8 mouse cellular contexts compared by ENCODE assay signal in genomic region chr15:86185689-86186569, GRCm38 (mm10). TPM values are rescaled to one million over a fixed set of nuclear protein-coding genes. Genes with fewer than 3 reads are reported as not detected.
DNase-seq lines count a peak whose midpoint lies in the region; ATAC-seq and TF ChIP-seq lines count a peak whose summit lies in the region.

Gene Cerk, minus strand, starts transcription at chr15:86186141.

- no peaks in the 10 kb centered on the region for H3K27me3 ChIP-seq in C2C12 (ENCODE audit: control insufficient read depth, insufficient read depth, insufficient read length)
- H3K27me3 ChIP-seq in forebrain, embryonic 11.5 days (ENCODE audit: control insufficient read depth, insufficient read depth, low read length): 0 out of 2 replicates have a peak, but pooled peaks cover 4% of the 10 kb centered on the region
- no peaks in the 10 kb centered on the region for H3K27me3 ChIP-seq in heart, embryonic 14.5 days (ENCODE audit: control insufficient read depth, insufficient read depth, low read length)
- H3K27me3 ChIP-seq in kidney, postnatal 0 days (ENCODE audit: insufficient read depth, low read length): no peaks in the 10 kb centered on the region
- H3K27me3 ChIP-seq in liver, embryonic 13.5 days: peaks cover 39% of the 10 kb centered on the region

- H3K79me2 ChIP-seq in C2C12 (ENCODE audit: control insufficient read depth, insufficient read depth): peaks cover 20% of the 10 kb centered on the region

- peak; percentile 67 for ATAC-seq in forebrain, embryonic 11.5 days (replicated peaks; ENCODE audit: low FRiP score)
- ATAC-seq in heart, embryonic 14.5 days (ENCODE audit: insufficient number of reproducible peaks, insufficient read depth, low FRiP score, low read depth): peak; percentile 66
- ATAC-seq in kidney, postnatal 0 days (replicated peaks; ENCODE audit: low FRiP score, low read depth): peak; percentile 69
- ATAC-seq in liver, embryonic 13.5 days (ENCODE audit: low read depth): peak; percentile 58

- peak within 1 kb of the TSS; percentile 89 for H3ac ChIP-seq in C2C12 (ENCODE audit: control insufficient read depth, insufficient read length, low read depth)

- peak; percentile 39; the same call in 1 of the 2 replicates for TF ChIP-seq POLR2A in bone marrow, adult 2 months (IDR thresholded peaks at IDR 0.05; ENCODE audit: borderline replicate concordance, control insufficient read depth, low read depth, low read length)

- peaks cover 1% of the 10 kb centered on the region for H3K79me3 ChIP-seq in C2C12 (ENCODE audit: low read depth)

- 3% methylated on average over 43 of the region's 43 CpGs for WGBS in bone marrow, adult 2 months
- WGBS in forebrain, embryonic 11.5 days: 3% methylated on average over 43 of the region's 43 CpGs
- 2% methylated on average over 42 of the region's 43 CpGs for WGBS in heart, embryonic 14.5 days
- 5% methylated on average over 41 of the region's 43 CpGs for WGBS in kidney, postnatal 0 days
- WGBS in liver, embryonic 13.5 days (ENCODE audit: insufficient replicate concordance): 2% methylated on average over 43 of the region's 43 CpGs

- H3K9me3 ChIP-seq in forebrain, embryonic 11.5 days (ENCODE audit: control insufficient read depth, low read length): no peaks in the 10 kb centered on the region
- no peaks in the 10 kb centered on the region for H3K9me3 ChIP-seq in heart, embryonic 14.5 days (ENCODE audit: control insufficient read depth, low read length)
- H3K9me3 ChIP-seq in kidney, postnatal 0 days (replicated peaks; ENCODE audit: low read length): no peaks in the 10 kb centered on the region
- no peaks in the 10 kb centered on the region for H3K9me3 ChIP-seq in liver, embryonic 13.5 days (replicated peaks)

- H3K36me3 ChIP-seq in C2C12 (ENCODE audit: control insufficient read depth, insufficient read depth): no peaks in the 10 kb centered on the region
- H3K36me3 ChIP-seq in forebrain, embryonic 11.5 days (ENCODE audit: control insufficient read depth, insufficient read depth, low read length): no peaks in the 10 kb centered on the region
- no peaks in the 10 kb centered on the region for H3K36me3 ChIP-seq in heart, embryonic 14.5 days (ENCODE audit: control insufficient read depth, insufficient read depth, low read length)
- H3K36me3 ChIP-seq in kidney, postnatal 0 days (ENCODE audit: insufficient read depth, low read length): no peaks in the 10 kb centered on the region
- no peaks in the 10 kb centered on the region for H3K36me3 ChIP-seq in liver, embryonic 13.5 days

- H3K27ac ChIP-seq in bone marrow, adult 2 months (ENCODE audit: control insufficient read depth, insufficient read depth, low read depth, low read length, poor library complexity): peak within 1 kb of the TSS; percentile 84
- H3K27ac ChIP-seq in forebrain, embryonic 11.5 days (ENCODE audit: low read depth, low read length): peak within 1 kb of the TSS; percentile 46; the same call in 1 of the 2 replicates
- H3K27ac ChIP-seq in heart, embryonic 14.5 days (replicated peaks in 1 of 2; ENCODE audit: control insufficient read depth in 1 of 2, insufficient read depth in 1 of 2, low read depth in 2 of 2, low read length in 2 of 2): peak within 1 kb of the TSS; percentile 96
- peak within 1 kb of the TSS; percentile 91 for H3K27ac ChIP-seq in kidney, postnatal 0 days
- peak within 1 kb of the TSS; percentile 58 for H3K27ac ChIP-seq in liver, embryonic 13.5 days

- peaks cover 4% of the 10 kb centered on the region; the same call in 1 of the 2 replicates for H3K4me1 ChIP-seq in bone marrow, adult 2 months (ENCODE audit: control insufficient read depth, insufficient read depth, low read length)
- peaks cover 10% of the 10 kb centered on the region; the same call in 1 of the 2 replicates for H3K4me1 ChIP-seq in forebrain, embryonic 11.5 days (replicated peaks; ENCODE audit: control insufficient read depth, insufficient read depth, low read length)
- H3K4me1 ChIP-seq in heart, embryonic 14.5 days (ENCODE audit: control insufficient read depth in 2 of 2, insufficient read depth in 2 of 2, low read length in 2 of 2): peaks cover 36 to 45% of the 10 kb centered on the region in 2 experiments
- peaks cover 35% of the 10 kb centered on the region for H3K4me1 ChIP-seq in kidney, postnatal 0 days (replicated peaks; ENCODE audit: insufficient read depth, low read length)
- peaks cover 47% of the 10 kb centered on the region for H3K4me1 ChIP-seq in liver, embryonic 13.5 days (replicated peaks)

- H3K4me2 ChIP-seq in forebrain, embryonic 11.5 days (ENCODE audit: low read depth, low read length, severe bottlenecking): peak within 1 kb of the TSS; percentile 86
- H3K4me2 ChIP-seq in heart, embryonic 14.5 days (ENCODE audit: low read length): peak within 1 kb of the TSS; percentile 79
- H3K4me2 ChIP-seq in kidney, postnatal 0 days (ENCODE audit: low read length): peak within 1 kb of the TSS; percentile 71
- peak within 1 kb of the TSS; percentile 85 for H3K4me2 ChIP-seq in liver, embryonic 13.5 days

- peak; percentile 17 for TF ChIP-seq CTCF in C2C12 (IDR thresholded peaks at IDR 0.05; ENCODE audit: control insufficient read depth, insufficient read depth, insufficient read length)
- TF ChIP-seq CTCF in bone marrow, adult 2 months (IDR thresholded peaks at IDR 0.05; ENCODE audit: control insufficient read depth, insufficient read depth, low read length): peak; percentile 30; the same call in 1 of the 2 replicates
- TF ChIP-seq CTCF in kidney, postnatal 0 days (IDR thresholded peaks at IDR 0.05; ENCODE audit: low read depth): peak; percentile 63

- H3K4me3 ChIP-seq in C2C12 (ENCODE audit: insufficient read depth, poor library complexity, severe bottlenecking): peak within 1 kb of the TSS; percentile 70
- H3K4me3 ChIP-seq in bone marrow, adult 2 months (replicated peaks; ENCODE audit: control insufficient read depth, low read depth, low read length): peak within 1 kb of the TSS; percentile 68
- peak within 1 kb of the TSS; percentile 83 for H3K4me3 ChIP-seq in forebrain, embryonic 11.5 days (ENCODE audit: low read depth, low read length)
- peak within 1 kb of the TSS; percentile 82 to 95 for H3K4me3 ChIP-seq in heart, embryonic 14.5 days (ENCODE audit: control insufficient read depth in 1 of 2, insufficient read depth in 1 of 2, low read depth in 1 of 2, low read length in 2 of 2)
- H3K4me3 ChIP-seq in kidney, postnatal 0 days (replicated peaks; ENCODE audit: low read depth, low read length): peak within 1 kb of the TSS; percentile 83
- H3K4me3 ChIP-seq in liver, embryonic 13.5 days (replicated peaks): peak within 1 kb of the TSS; percentile 70

- DNase-seq in forebrain, embryonic 11.5 days (ENCODE audit: low spot score): peak; percentile 76
- peak; percentile 85 for DNase-seq in kidney, postnatal 0 days (ENCODE audit: low spot score)
- no peak for DNase-seq in liver, embryonic 13.5 days
- DNase-seq in natural killer cell, adult 2 months (ENCODE audit: low spot score in 2 of 2): peak; percentile 74 to 79
- peak; percentile 55 for DNase-seq in telencephalon, adult 2 months (ENCODE audit: low read depth, low spot score)

- H3K9ac ChIP-seq in forebrain, embryonic 11.5 days (ENCODE audit: low read length): peak within 1 kb of the TSS; percentile 92
- H3K9ac ChIP-seq in heart, embryonic 14.5 days (ENCODE audit: low read length): peak within 1 kb of the TSS; percentile 98
- H3K9ac ChIP-seq in kidney, postnatal 0 days (ENCODE audit: low read depth, low read length): peak within 1 kb of the TSS; percentile 93
- peak within 1 kb of the TSS; percentile 75 for H3K9ac ChIP-seq in liver, embryonic 13.5 days

TF ChIP-seq in C2C12, 6 proteins besides CTCF, POLR2A, EP300 and RAD21:
- no peak for TF ChIP-seq USF1 (IDR thresholded peaks at IDR 0.05; ENCODE audit: low read depth)
- TF ChIP-seq MYOD1 (IDR thresholded peaks at IDR 0.05; ENCODE audit: control insufficient read depth, insufficient read length, low read depth): no peak
- no peak for TF ChIP-seq MYOG (IDR thresholded peaks at IDR 0.05; ENCODE audit: control insufficient read depth, extremely low read depth, insufficient read length)
- no peak for TF ChIP-seq CEBPB (IDR thresholded peaks at IDR 0.05; ENCODE audit: low read depth)
- TF ChIP-seq MAX (IDR thresholded peaks at IDR 0.05): no peak
- no peak for TF ChIP-seq FOSL1 (IDR thresholded peaks at IDR 0.05; ENCODE audit: insufficient read depth, low read length, poor library complexity, severe bottlenecking)

RNA-seq across cellular contexts. Expression of gene Cerk, which starts in this region (rescaled TPM):
- 18.1 TPM for polyA plus RNA-seq in C2C12 (2012; fragmentation: generic; extraction: Trizol)
- 23.0 and 42.5 TPM in 2 replicates for polyA plus RNA-seq in bone marrow, adult 2 months (2011; ENCODE audit: insufficient read depth, insufficient read length, low replicate concordance, missing spikeins)
- 17.4 and 19.1 TPM in 2 replicates for polyA plus RNA-seq in forebrain, embryonic 11.5 days (2014; fragmentation: Nextera tagmentation; extraction: Ambion mirVana)
- 15.4 and 16.1 TPM in 2 replicates for polyA plus RNA-seq in heart, embryonic 14.5 days (2014; fragmentation: Nextera tagmentation; extraction: Ambion mirVana)
- 9.4 and 10.6 TPM in 2 replicates for polyA plus RNA-seq in kidney, postnatal 0 days (2015; fragmentation: Nextera tagmentation; extraction: Ambion mirVana)
- 3.2 and 3.7 TPM in 2 replicates for polyA plus RNA-seq in liver, embryonic 13.5 days (2015; fragmentation: Nextera tagmentation; extraction: Ambion mirVana)

Comparison
In these comparisons a context has a peak if more than half of its experiments do, and no peak if none do; other contexts are left out.
1. H3K27ac ChIP-seq: peak in every context shown above with its lines; median percentile 96 in heart, embryonic 14.5 days; 91 in kidney, postnatal 0 days; 84 in bone marrow, adult 2 months; 58 in liver, embryonic 13.5 days; 46 in forebrain, embryonic 11.5 days.